Mouse (Mus musculus): ENCODE data around the gene Ankfn1. TPM values are rescaled to one million over a fixed set of nuclear protein-coding genes. Genes with fewer than 3 reads are reported as not detected.
A peak's percentile ranks its signal among the peaks of the same experiment; 100 is the strongest.

The Ankfn1 gene
- polyA plus RNA-seq, 1 experiment, result 4.5 TPM

GRCm38 (mm10) chr11:89631315-89631714, 146.1 kb downstream of the Ankfn1 start:
- H3K4me3 ChIP-seq (ENCODE audit: insufficient read depth, low read length), result no peak overlapping the region
- no peak for TF ChIP-seq CTCF (IDR thresholded peaks at IDR 0.05; ENCODE audit: extremely low read depth, insufficient read depth, low read length)
- TF ChIP-seq POLR2A (IDR thresholded peaks at IDR 0.05; ENCODE audit: extremely low read depth, insufficient read depth, low read length), result no peak
- H3K27ac ChIP-seq (ENCODE audit: insufficient read depth, low read length), result no peak overlapping the region
- H3K4me1 ChIP-seq (ENCODE audit: control insufficient read depth, insufficient read depth, low read length), result no peaks in the 10 kb centered on the region; the same call in 1 of the 2 replicates

GRCm38 (mm10) chr11:89628562-89628961, 148.9 kb downstream of the Ankfn1 start:
- no peak for TF ChIP-seq CTCF (IDR thresholded peaks at IDR 0.05; ENCODE audit: extremely low read depth, insufficient read depth, low read length)
- TF ChIP-seq POLR2A (IDR thresholded peaks at IDR 0.05; ENCODE audit: extremely low read depth, insufficient read depth, low read length), result no peak
- Histone ChIP-seq H3K27ac (ENCODE audit: insufficient read depth, low read length) (no peak overlapping the region), H3K4me3 (ENCODE audit: insufficient read depth, low read length) (no peak overlapping the region), H3K4me1 (ENCODE audit: control insufficient read depth, insufficient read depth, low read length) (no peaks in the 10 kb centered on the region)

- no peaks in the 10 kb centered on the region for H3K4me1 ChIP-seq (ENCODE audit: control insufficient read depth, insufficient read depth, low read length)
- TF ChIP-seq CTCF (IDR thresholded peaks at IDR 0.05; ENCODE audit: extremely low read depth, insufficient read depth, low read length) (no peak), POLR2A (IDR thresholded peaks at IDR 0.05; ENCODE audit: extremely low read depth, insufficient read depth, low read length) (no peak)
- H3K4me3 ChIP-seq (ENCODE audit: insufficient read depth, low read length), result no peak overlapping the region
- H3K27ac ChIP-seq (ENCODE audit: insufficient read depth, low read length), result no peak overlapping the region
Measured at GRCm38 (mm10) chr11:89627232-89627631, 150.2 kb downstream of the Ankfn1 start.

GRCm38 (mm10) chr11:89623698-89624445, 153.6 kb downstream of the Ankfn1 start:
- no peak overlapping the region for H3K27ac ChIP-seq (ENCODE audit: insufficient read depth, low read length)
- H3K4me1 ChIP-seq (ENCODE audit: control insufficient read depth, insufficient read depth, low read length), result no peaks in the 10 kb centered on the region
- no peak overlapping the region for H3K4me3 ChIP-seq (ENCODE audit: insufficient read depth, low read length)
- TF ChIP-seq POLR2A (IDR thresholded peaks at IDR 0.05; ENCODE audit: extremely low read depth, insufficient read depth, low read length) (no peak), CTCF (IDR thresholded peaks at IDR 0.05; ENCODE audit: extremely low read depth, insufficient read depth, low read length) (no peak)

GRCm38 (mm10) chr11:89619955-89620354, 157.5 kb downstream of the Ankfn1 start:
- H3K4me3 ChIP-seq (ENCODE audit: insufficient read depth, low read length), result no peak overlapping the region
- no peak overlapping the region for H3K27ac ChIP-seq (ENCODE audit: insufficient read depth, low read length)
- TF ChIP-seq POLR2A (IDR thresholded peaks at IDR 0.05; ENCODE audit: extremely low read depth, insufficient read depth, low read length) (no peak), CTCF (IDR thresholded peaks at IDR 0.05; ENCODE audit: extremely low read depth, insufficient read depth, low read length) (no peak)
- H3K4me1 ChIP-seq (ENCODE audit: control insufficient read depth, insufficient read depth, low read length), result peaks cover 1% of the 10 kb centered on the region

- Histone ChIP-seq H3K27ac (ENCODE audit: insufficient read depth, low read length) (peak overlapping the region; percentile 56; the same call in 1 of the 2 replicates), H3K4me3 (ENCODE audit: insufficient read depth, low read length) (no peak overlapping the region), H3K4me1 (ENCODE audit: control insufficient read depth, insufficient read depth, low read length) (peaks cover 1% of the 10 kb centered on the region)
- TF ChIP-seq CTCF (IDR thresholded peaks at IDR 0.05; ENCODE audit: extremely low read depth, insufficient read depth, low read length) (no peak), POLR2A (IDR thresholded peaks at IDR 0.05; ENCODE audit: extremely low read depth, insufficient read depth, low read length) (no peak)
Measured at GRCm38 (mm10) chr11:89615806-89616205, 161.6 kb downstream of the Ankfn1 start.

GRCm38 (mm10) chr11:89611596-89611995, 165.9 kb downstream of the Ankfn1 start:
- Histone ChIP-seq H3K4me3 (ENCODE audit: insufficient read depth, low read length) (no peak overlapping the region), H3K4me1 (ENCODE audit: control insufficient read depth, insufficient read depth, low read length) (peaks cover 1% of the 10 kb centered on the region), H3K27ac (ENCODE audit: insufficient read depth, low read length) (no peak overlapping the region)
- TF ChIP-seq CTCF (IDR thresholded peaks at IDR 0.05; ENCODE audit: extremely low read depth, insufficient read depth, low read length) (no peak), POLR2A (IDR thresholded peaks at IDR 0.05; ENCODE audit: extremely low read depth, insufficient read depth, low read length) (no peak)

GRCm38 (mm10) chr11:89608071-89608470, 169.4 kb downstream of the Ankfn1 start:
- no peak overlapping the region for H3K27ac ChIP-seq (ENCODE audit: insufficient read depth, low read length)
- H3K4me3 ChIP-seq (ENCODE audit: insufficient read depth, low read length), result no peak overlapping the region
- TF ChIP-seq POLR2A (IDR thresholded peaks at IDR 0.05; ENCODE audit: extremely low read depth, insufficient read depth, low read length) (no peak), CTCF (IDR thresholded peaks at IDR 0.05; ENCODE audit: extremely low read depth, insufficient read depth, low read length) (no peak)
- H3K4me1 ChIP-seq (ENCODE audit: control insufficient read depth, insufficient read depth, low read length), result no peaks in the 10 kb centered on the region; the same call in 1 of the 2 replicates

- no peak for TF ChIP-seq POLR2A (IDR thresholded peaks at IDR 0.05; ENCODE audit: extremely low read depth, insufficient read depth, low read length)
- TF ChIP-seq CTCF (IDR thresholded peaks at IDR 0.05; ENCODE audit: extremely low read depth, insufficient read depth, low read length), result no peak
- H3K4me1 ChIP-seq (ENCODE audit: control insufficient read depth, insufficient read depth, low read length), result no peaks in the 10 kb centered on the region; the same call in 1 of the 2 replicates
Measured at GRCm38 (mm10) chr11:89607270-89607669, 170.2 kb downstream of the Ankfn1 start.

GRCm38 (mm10) chr11:89606346-89606745, 171.1 kb downstream of the Ankfn1 start:
- Histone ChIP-seq H3K4me3 (ENCODE audit: insufficient read depth, low read length) (no peak overlapping the region), H3K4me1 (ENCODE audit: control insufficient read depth, insufficient read depth, low read length) (no peaks in the 10 kb centered on the region; the same call in 1 of the 2 replicates), H3K27ac (ENCODE audit: insufficient read depth, low read length) (no peak overlapping the region)
- TF ChIP-seq POLR2A (IDR thresholded peaks at IDR 0.05; ENCODE audit: extremely low read depth, insufficient read depth, low read length) (no peak), CTCF (IDR thresholded peaks at IDR 0.05; ENCODE audit: extremely low read depth, insufficient read depth, low read length) (no peak)

More at GRCm38 (mm10) chr11:89607270-89607669, 170.2 kb downstream of the Ankfn1 start:
- Histone ChIP-seq H3K4me3 (ENCODE audit: insufficient read depth, low read length) (no peak overlapping the region), H3K27ac (ENCODE audit: insufficient read depth, low read length) (no peak overlapping the region)
